Mouse (Mus musculus) heart, postnatal 14 days (tissue): ENCODE data around the gene Vmn1r229. TPM values are rescaled to one million over a fixed set of nuclear protein-coding genes. Genes with fewer than 3 reads are reported as not detected.

Experiments
- DNase-seq, 2 experiments: peaks; one replicate each; pipeline ENCODE4 v3.0.0; 2021 to 2022
- intact Hi-C: fragments of 180-260 bp; cut with DNase I; formaldehyde crosslinking; loops from one replicate; pipeline ENCODE4 v1.15.1; 2025
- long read RNA-seq, 2 experiments: library from polyadenylated mRNA; stranded (forward); transcript quantifications; one replicate each; pipeline ENCODE4 v2.0.0; 2021
- total RNA-seq, 2 experiments: library from RNA; stranded (reverse); gene quantifications; 2 replicates each; pipeline ENCODE4 v1.2.3; 2021

Gene Vmn1r229
- not detected for total RNA-seq
- long read RNA-seq, experiment 1, result 0 reads
- long read RNA-seq, experiment 2, result 0 reads

DNA sequence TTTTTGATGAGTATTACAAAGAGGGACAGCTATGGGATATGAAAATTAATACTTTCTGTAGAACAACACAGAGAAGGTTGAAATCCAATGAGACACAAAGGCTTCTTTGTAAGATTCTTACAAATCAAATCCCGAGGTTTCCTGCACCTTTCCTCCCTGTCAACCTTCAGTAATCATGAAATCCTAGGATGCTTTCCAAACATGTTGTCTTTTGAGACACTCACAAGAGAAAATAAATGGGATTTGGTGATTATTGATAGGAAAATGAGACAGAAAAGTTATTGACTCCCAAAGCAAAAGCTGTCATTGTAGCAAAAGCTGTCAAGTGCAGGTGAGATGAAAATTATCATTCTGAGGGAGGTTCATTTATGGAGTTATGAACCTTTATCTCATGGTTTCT, at the start of gene Vmn1r229:
TSS of gene Vmn1r229 (plus strand) at position 301 of the 400 bp plus-strand sequence.
- intact Hi-C loops, result no loop called here
- no peak for DNase-seq

DNA sequence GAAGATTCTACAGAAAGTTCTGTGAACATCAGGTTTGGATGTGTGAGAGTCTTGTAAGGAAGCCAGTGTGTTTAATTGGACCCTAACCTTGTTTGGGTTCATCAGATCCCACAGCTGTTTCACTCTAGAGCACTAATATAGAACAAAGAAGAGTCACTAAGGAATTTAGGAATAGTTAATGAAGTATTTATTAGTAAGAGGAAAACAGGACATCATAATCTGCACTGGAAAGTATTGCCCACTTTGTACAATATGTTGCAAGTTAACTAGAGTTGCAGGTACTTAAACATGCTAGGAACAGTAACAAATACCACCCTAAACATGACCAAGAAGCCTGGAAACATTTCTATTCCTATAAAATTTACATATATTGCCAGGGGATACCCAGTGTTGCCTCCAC, 25.3 kb upstream of the Vmn1r229 start, which contains the start of gene Vmn1r228:
TSS of gene Vmn1r228 (minus strand) at position 101 of the 400 bp plus-strand sequence.
- intact Hi-C loops, result no loop called here
- DNase-seq, result no peak

DNA sequence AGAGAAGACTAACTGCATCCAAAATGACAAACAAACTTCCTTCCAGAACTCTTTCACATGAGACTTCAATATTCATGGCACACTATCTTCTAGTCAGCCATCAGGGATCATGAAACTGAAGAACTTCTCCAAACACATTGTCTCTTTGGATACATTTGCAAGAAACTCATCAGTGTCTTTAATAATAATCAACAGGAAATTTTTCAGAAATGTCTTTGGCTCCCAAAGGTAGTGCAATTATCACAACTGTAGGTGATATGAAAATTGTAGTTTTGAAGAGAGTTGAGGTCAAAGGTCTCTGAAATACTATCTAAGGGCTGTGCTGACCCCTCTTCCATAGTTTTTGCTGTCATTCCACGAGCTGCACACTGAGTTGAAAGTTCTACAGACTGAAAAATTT, 28.8 kb downstream of the Vmn1r229 start, which contains the start of gene Vmn1r230:
TSS of gene Vmn1r230 (plus strand) at position 301 of the 400 bp plus-strand sequence.
- intact Hi-C loops, result no loop called here
- no peak for DNase-seq

Other genes with a start within 250 kb of the Vmn1r229 start
- gene Vmn2r109, start 246.8 kb upstream of the Vmn1r229 start, total RNA-seq, result not detected
- not detected for gene Vmn2r110, start 215.1 kb upstream of the Vmn1r229 start, total RNA-seq
- not detected for gene Fpr-rs3, start 186.7 kb upstream of the Vmn1r229 start, total RNA-seq
- not detected for gene Vmn1r226, start 128.7 kb upstream of the Vmn1r229 start, total RNA-seq
- gene Vmn1r227, start 81.7 kb upstream of the Vmn1r229 start, total RNA-seq, result not detected
- gene Vmn1r228, start 25.4 kb upstream of the Vmn1r229 start, total RNA-seq, result not detected
- gene Vmn1r230, start 28.9 kb downstream of the Vmn1r229 start, total RNA-seq, result not detected
- gene Vmn1r231, start 93.5 kb downstream of the Vmn1r229 start, total RNA-seq, result not detected
- not detected for gene Vmn1r232, start 108.2 kb downstream of the Vmn1r229 start, total RNA-seq
- 100 to 1,000 TPM; 213 to 215 TPM for gene Ppp2r1a, start 133.8 kb downstream of the Vmn1r229 start, total RNA-seq
- not detected for gene Vmn1r233, start 184.9 kb downstream of the Vmn1r229 start, total RNA-seq
- 10 to 100 TPM; 12.8 to 14.5 TPM for gene Zfp160, start 197.3 kb downstream of the Vmn1r229 start, total RNA-seq